Mouse (Mus musculus): ENCODE data around the gene Samhd1. TPM values are rescaled to one million over a fixed set of nuclear protein-coding genes. Genes with fewer than 3 reads are reported as not detected.
A peak's percentile ranks its signal among the peaks of the same experiment; 100 is the strongest.

Samhd1 gene
- total and polyA plus RNA-seq, 3 experiments = 32.8 to 79.5 (median 67.9) TPM

GRCm38 (mm10) chr2:157054297-157054696 lies 80.8 kb downstream of the Samhd1 start:
- Histone ChIP-seq H3K4me2 (ENCODE audit: insufficient read depth, low read depth, poor library complexity, severe bottlenecking) (no peak overlapping the region), H3K79me2 (replicated peaks; ENCODE audit: control insufficient read depth, extremely low read depth, insufficient read depth, poor library complexity, severe bottlenecking) (no peaks in the 10 kb centered on the region), H3K27ac (ENCODE audit: insufficient read depth, low read depth) (no peak overlapping the region), H3K27me3 (replicated peaks) (no peaks in the 10 kb centered on the region), H3K9me3 (replicated peaks; ENCODE audit: low read length) (no peaks in the 10 kb centered on the region), H3K36me3 (replicated peaks in 1 of 2; ENCODE audit: control insufficient read depth in 1 of 2, insufficient read depth in 1 of 2, low read length in 1 of 2) (peaks cover 0 to 9% of the 10 kb centered on the region in 2 experiments), H3K9ac (ENCODE audit: insufficient read depth, low read depth) (no peak overlapping the region), H3K4me3 (replicated peaks in 1 of 3; ENCODE audit: low read depth in 2 of 3, low read length in 2 of 3, poor library complexity in 1 of 3) (no peak overlapping the region), H3K4me1 (ENCODE audit: control insufficient read depth in 1 of 2, insufficient read depth in 2 of 2) (peaks cover 2 to 52% of the 10 kb centered on the region in 2 experiments; a peak in 3 of 4 replicates)
- in situ Hi-C loops (cut with MboI; ENCODE audit: low pct_ligation_motif_present, low pct_unique_long_range_greater_than_20kb, low sequenced_read_pairs) (no loop called here), dilution Hi-C loops (cut with MboI; ENCODE audit: extremely low pct_ligation_motif_present, extremely low pct_unique_long_range_greater_than_20kb, low sequenced_read_pairs) (no loop called here)
- DNase-seq (ENCODE audit: extremely low read depth) = no peak
- no peak for TF ChIP-seq TCF12 (IDR thresholded peaks at IDR 0.05; ENCODE audit: low read depth, low read length)
- no peak for TF ChIP-seq ZNF384 (IDR thresholded peaks at IDR 0.05; ENCODE audit: low read depth, low read length)
- TF ChIP-seq CHD2 (IDR thresholded peaks at IDR 0.05; ENCODE audit: low read length) = no peak
- no peak for TF ChIP-seq BHLHE40 (IDR thresholded peaks at IDR 0.05; ENCODE audit: low read depth, low read length)
- no peak for TF ChIP-seq NELFE (IDR thresholded peaks at IDR 0.05; ENCODE audit: low read depth, low read length)
- no peak for TF ChIP-seq MAFK (IDR thresholded peaks at IDR 0.05; ENCODE audit: insufficient replicate concordance, low read length)
- TF ChIP-seq ZKSCAN1 (IDR thresholded peaks at IDR 0.05; ENCODE audit: borderline replicate concordance, low read depth, low read length) = no peak

GRCm38 (mm10) chr2:157053787-157054186 lies 81.3 kb downstream of the Samhd1 start:
- dilution Hi-C loops (cut with MboI; ENCODE audit: extremely low pct_ligation_motif_present, extremely low pct_unique_long_range_greater_than_20kb, low sequenced_read_pairs) (no loop called here), in situ Hi-C loops (cut with MboI; ENCODE audit: low pct_ligation_motif_present, low pct_unique_long_range_greater_than_20kb, low sequenced_read_pairs) (no loop called here)
- TF ChIP-seq CTCF (conservative IDR thresholded peaks at IDR 0.05 in 1 of 2, IDR thresholded peaks at IDR 0.05 in 1 of 2; ENCODE audit: low read depth in 2 of 2, low read length in 2 of 2) = peak in 1 of 2 experiments; percentile 60; a peak in 2 of 4 replicates
- TF ChIP-seq JUN (IDR thresholded peaks at IDR 0.05; ENCODE audit: insufficient read depth, low read depth, low read length) = no peak
- no peak for TF ChIP-seq POLR2A (IDR thresholded peaks at IDR 0.05; ENCODE audit: low read depth, low read length)
- TF ChIP-seq MAZ (IDR thresholded peaks at IDR 0.05; ENCODE audit: low read depth, low read length) = no peak
- TF ChIP-seq JUND (conservative IDR thresholded peaks at IDR 0.05; ENCODE audit: low read depth, low read length) = no peak
- no peak for TF ChIP-seq ZC3H11A (IDR thresholded peaks at IDR 0.05; ENCODE audit: low read depth, low read length)
- no peak for TF ChIP-seq NRF1 (IDR thresholded peaks at IDR 0.05; ENCODE audit: low read depth, low read length)
- no peak for TF ChIP-seq MAX (IDR thresholded peaks at IDR 0.05; ENCODE audit: low read length)
- no peak for TF ChIP-seq ELF1 (IDR thresholded peaks at IDR 0.05; ENCODE audit: low read depth, low read length)
- no peak for TF ChIP-seq ZMIZ1 (IDR thresholded peaks at IDR 0.05; ENCODE audit: low read depth, low read length)
- TF ChIP-seq SIN3A (IDR thresholded peaks at IDR 0.05; ENCODE audit: low read length) = no peak
- TF ChIP-seq SMC3 (IDR thresholded peaks at IDR 0.05; ENCODE audit: low read depth, low read length) = peak; percentile 29; the same call in 1 of the 2 replicates
- TF ChIP-seq IRF4 (IDR thresholded peaks at IDR 0.05; ENCODE audit: low read depth, low read length) = no peak
- no peak for TF ChIP-seq MAFK (IDR thresholded peaks at IDR 0.05; ENCODE audit: insufficient replicate concordance, low read length)
- TF ChIP-seq USF1 (IDR thresholded peaks at IDR 0.05; ENCODE audit: low read depth, low read length) = no peak
- no peak for TF ChIP-seq ETS1 (conservative IDR thresholded peaks at IDR 0.05; ENCODE audit: low read depth, low read length)
- TF ChIP-seq RAD21 (IDR thresholded peaks at IDR 0.05; ENCODE audit: low read depth, low read length) = peak; percentile 18
- TF ChIP-seq USF2 (conservative IDR thresholded peaks at IDR 0.05; ENCODE audit: low read depth, low read length) = no peak
- TF ChIP-seq EP300 (IDR thresholded peaks at IDR 0.05; ENCODE audit: low read length) = no peak
- no peak overlapping the region for H3K4me2 ChIP-seq (ENCODE audit: insufficient read depth, low read depth, poor library complexity, severe bottlenecking)
- peaks cover 0 to 9% of the 10 kb centered on the region in 2 experiments for H3K36me3 ChIP-seq (replicated peaks in 1 of 2; ENCODE audit: control insufficient read depth in 1 of 2, insufficient read depth in 1 of 2, low read length in 1 of 2)
- H3K27ac ChIP-seq (ENCODE audit: insufficient read depth, low read depth) = no peak overlapping the region
- no peak overlapping the region for H3K4me3 ChIP-seq (replicated peaks in 1 of 3; ENCODE audit: low read depth in 2 of 3, low read length in 2 of 3, poor library complexity in 1 of 3)
- no peaks in the 10 kb centered on the region for H3K79me2 ChIP-seq (replicated peaks; ENCODE audit: control insufficient read depth, extremely low read depth, insufficient read depth, poor library complexity, severe bottlenecking)
- H3K9ac ChIP-seq (ENCODE audit: insufficient read depth, low read depth) = no peak overlapping the region
- H3K9me3 ChIP-seq (replicated peaks; ENCODE audit: low read length) = no peaks in the 10 kb centered on the region
- H3K27me3 ChIP-seq (replicated peaks) = no peaks in the 10 kb centered on the region
- peaks cover 3 to 52% of the 10 kb centered on the region in 2 experiments for H3K4me1 ChIP-seq (ENCODE audit: control insufficient read depth in 1 of 2, insufficient read depth in 2 of 2)
- DNase-seq (ENCODE audit: extremely low read depth) = no peak

Data from CH12.LX (cell line).